Mouse (Mus musculus): ENCODE measurements around the gene Lgals7.

Gene Lgals7

GRCm38 (mm10) chr7:28863540-28863939 lies at the start of gene Lgals7:
Gene Lgals7 (plus strand): TSS chr7:28863853.
- in situ Hi-C loops (cut with MboI, MseI): no loop called here

GRCm38 (mm10) chr7:28814306-28815034 lies 49.2 kb upstream of the Lgals7 start:
- in situ Hi-C loops (cut with MboI, MseI): no loop called here

- in situ Hi-C loops (cut with MboI, MseI): no loop called here
Observed at GRCm38 (mm10) chr7:28815230-28815629, 48.4 kb upstream of the Lgals7 start.

- in situ Hi-C loops (cut with MboI, MseI): no loop called here
Observed at GRCm38 (mm10) chr7:28816201-28816600, 47.5 kb upstream of the Lgals7 start.

DNA sequence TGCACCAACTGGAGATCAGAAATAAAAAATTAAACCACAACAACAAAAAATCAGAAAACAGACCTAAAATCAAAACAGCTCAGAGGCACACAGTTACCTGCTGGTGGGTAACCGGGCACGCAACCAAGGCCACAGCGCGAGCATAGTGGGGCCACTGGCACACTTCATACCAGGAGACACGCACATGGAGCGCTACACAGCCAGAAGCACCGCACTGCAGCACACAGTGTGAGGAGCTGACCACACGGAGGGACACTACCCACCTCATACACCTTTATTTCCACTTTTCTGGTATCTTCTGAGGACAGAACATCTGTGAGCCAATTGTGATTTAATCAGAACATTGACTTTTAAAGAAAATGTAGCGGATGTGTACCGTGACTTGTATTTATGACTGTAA lies 46.7 kb upstream of the Lgals7 start:
- in situ Hi-C loops (cut with MboI, MseI): no loop called here

- in situ Hi-C loops (cut with MboI, MseI): no loop called here
Observed at GRCm38 (mm10) chr7:28817524-28817923, 46.1 kb upstream of the Lgals7 start.

DNA sequence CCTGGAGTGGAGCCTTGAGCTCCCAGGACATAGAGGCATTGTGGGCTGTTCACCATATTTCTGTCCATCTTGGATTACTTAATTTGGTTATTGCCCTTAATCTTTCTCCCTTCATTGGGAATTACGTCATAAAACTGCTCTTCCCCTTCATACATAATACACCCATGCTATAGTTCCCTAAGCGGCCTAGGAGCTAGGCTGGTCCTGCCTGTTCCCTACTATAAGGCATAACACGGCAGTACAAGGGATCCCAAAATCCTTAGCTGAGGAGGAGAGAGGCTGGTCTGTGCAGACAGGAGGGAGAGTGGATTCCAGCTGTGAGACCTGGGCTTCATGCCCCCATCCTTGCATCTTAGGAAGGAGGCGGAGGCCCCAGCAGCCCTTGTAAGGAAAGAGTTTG lies 45.7 kb upstream of the Lgals7 start:
- in situ Hi-C loops (cut with MboI, MseI): no loop called here

GRCm38 (mm10) chr7:28818436-28818835 lies 45.2 kb upstream of the Lgals7 start:
- in situ Hi-C loops (cut with MboI, MseI): no loop called here

DNA sequence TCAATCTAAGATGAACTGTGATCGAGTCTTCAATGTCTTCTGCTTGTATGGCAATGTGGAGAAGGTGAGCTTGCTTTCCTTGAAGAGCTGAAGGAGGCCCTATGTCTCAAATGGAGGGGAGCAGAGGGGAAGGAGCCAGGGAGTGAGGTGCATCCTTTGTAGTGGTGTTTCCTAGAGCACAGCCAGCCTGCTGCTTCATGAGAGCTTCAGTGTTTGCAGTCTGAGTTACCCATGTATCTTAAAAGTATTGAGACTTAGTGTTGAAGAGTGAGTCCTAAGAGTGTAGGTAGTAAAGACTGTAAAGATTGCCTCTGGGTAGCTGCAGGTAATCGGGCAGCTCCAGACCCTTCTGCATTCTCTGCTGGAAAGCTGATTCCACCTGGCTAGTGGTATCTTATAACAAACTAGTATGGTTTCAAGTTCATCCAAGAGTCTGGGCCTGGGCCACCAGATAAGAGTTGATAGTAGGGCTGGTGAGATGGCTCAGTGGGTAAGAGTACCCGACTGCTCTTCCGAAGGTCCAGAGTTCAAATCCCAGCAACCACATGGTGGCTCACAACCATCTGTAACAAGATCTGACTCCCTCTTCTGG lies 44.7 kb upstream of the Lgals7 start:
- in situ Hi-C loops (cut with MboI, MseI): no loop called here

DNA sequence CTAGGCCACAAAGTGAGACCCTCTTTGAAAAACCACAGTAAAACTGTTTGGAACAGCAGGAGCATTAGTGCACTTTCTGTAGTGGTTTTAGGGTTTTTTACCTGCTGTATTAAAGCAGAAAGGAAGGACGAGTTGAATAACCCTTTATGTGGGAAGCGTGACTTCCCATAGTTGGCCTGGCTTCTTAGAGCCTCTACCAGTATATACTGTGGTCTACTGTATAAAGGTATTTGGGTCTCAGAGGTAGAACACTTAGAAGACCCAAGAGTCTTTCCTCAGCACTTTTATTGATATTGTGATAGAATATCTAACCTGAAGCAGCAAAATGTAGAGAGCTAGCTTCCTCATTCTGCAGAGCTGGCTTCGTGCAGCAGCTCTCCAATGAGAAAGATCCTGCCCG lies 44.1 kb upstream of the Lgals7 start:
- in situ Hi-C loops (cut with MboI, MseI): no loop called here

DNA sequence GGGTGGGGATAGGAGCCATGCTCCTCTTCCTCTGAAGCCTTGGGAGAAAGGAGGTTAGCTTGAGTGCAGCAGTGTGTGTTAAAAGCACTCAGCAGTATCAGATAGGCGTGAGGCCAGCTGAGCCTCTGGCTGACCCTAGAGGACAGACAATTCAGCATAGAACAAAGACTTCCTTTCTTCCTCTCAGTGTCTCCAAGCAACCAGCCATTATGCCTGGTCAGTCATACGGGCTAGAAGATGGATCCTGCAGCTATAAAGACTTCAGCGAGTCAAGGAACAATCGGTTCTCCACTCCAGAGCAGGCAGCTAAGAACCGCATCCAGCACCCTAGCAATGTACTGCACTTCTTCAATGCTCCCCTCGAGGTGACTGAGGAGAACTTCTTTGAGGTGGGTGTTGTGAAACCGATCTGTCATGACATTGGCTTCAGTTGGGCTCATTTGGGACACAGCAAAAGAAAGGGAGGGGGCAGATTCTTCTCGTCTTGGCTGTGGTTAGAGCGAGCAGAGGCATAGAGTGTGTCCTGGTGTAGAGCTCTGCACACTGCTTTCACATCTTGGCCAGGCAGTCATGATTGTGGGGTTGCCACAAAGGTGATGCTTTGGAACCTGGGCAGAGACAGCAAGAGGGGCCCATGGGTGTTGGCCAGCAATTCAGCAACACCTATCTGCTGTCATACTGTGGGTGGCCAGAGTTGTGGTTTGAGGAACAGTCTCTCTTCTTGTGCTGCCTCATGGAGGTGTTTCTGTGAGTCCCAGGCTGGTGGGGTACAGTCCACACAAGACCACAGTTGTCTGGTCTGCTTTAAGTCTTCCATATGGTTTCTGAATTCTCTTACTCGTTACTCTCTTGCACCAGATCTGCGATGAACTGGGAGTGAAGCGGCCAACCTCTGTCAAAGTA lies 43.0 kb upstream of the Lgals7 start:
- in situ Hi-C loops (cut with MboI, MseI): loop anchor here (5.0 kb wide), 1 partner anchor 47 kb away; no protein-coding TSS in a partner anchor

- in situ Hi-C loops (cut with MboI, MseI): loop anchor here (5.0 kb wide), 1 partner anchor 46 kb away; no protein-coding TSS in a partner anchor
Observed at GRCm38 (mm10) chr7:28821261-28821831, 42.3 kb upstream of the Lgals7 start.

DNA sequence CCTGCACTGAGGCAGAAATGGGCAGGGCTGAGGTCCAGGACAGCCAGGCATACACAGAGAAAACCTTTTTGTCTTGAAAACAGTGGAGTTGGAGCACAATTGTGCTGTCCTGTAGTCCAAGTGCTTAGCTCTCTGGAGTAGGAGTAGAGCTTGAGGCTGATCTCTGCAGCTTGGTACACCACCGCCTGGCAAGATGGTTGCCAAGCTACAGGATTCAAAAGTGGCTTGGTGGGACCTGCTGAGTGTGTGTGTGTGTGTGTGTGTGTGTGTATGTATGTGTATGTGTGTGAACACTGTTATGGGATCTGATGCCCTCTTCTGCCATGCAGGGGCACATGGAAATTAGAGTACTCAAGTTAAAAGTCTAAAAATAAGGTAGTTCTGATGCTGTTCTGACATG lies 41.1 kb upstream of the Lgals7 start:
- in situ Hi-C loops (cut with MboI, MseI): loop anchor here (5.0 kb wide), 1 partner anchor 45 kb away; no protein-coding TSS in a partner anchor

DNA sequence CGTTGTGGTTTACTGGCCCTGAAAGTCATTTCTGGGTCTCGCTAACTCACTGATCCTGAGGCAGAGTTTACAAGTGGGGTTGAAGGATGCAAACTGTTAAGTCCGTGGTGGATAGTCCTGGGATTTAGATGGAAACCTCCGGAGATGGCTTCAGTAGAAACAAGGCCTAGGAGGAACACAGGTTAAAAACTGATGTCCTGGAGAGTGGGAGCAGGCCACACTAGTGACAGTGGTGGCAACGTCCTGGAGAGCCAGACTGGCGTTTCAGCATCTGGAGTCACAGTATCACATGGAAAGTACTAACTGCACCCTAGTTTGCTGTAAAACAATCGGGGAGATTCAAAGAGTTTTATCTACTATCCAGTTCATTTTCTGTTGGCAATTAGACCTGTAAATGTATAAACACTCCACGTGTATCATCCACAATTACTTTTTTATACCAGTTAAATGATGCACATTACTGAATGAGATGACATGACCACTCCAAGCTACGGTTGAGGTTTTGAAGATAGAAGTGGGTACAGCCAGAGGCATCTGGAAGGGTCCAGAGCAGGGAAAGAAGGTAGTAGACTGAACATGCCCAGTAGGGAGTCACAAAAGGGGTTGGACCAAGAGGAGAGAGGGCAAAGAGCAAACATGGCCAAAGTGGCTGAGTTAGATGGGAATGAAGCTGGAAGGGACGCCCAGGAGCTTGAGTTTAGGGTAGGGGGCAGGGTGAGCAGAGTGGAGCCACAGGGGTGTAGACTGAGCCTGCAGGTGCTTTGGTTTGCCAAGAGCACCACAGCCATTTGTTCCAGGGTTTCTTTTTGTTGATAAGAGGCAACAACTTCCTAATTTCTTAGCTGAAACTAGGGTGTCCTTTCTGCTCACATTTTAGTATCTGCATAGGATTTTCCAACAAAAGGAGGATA lies 40.4 kb upstream of the Lgals7 start:
- in situ Hi-C loops (cut with MboI, MseI): loop anchor here (5.0 kb wide), 1 partner anchor 44 kb away; no protein-coding TSS in a partner anchor

GRCm38 (mm10) chr7:28823932-28824331 lies 39.7 kb upstream of the Lgals7 start:
- in situ Hi-C loops (cut with MboI, MseI): loop anchor here (5.0 kb wide), 1 partner anchor 43 kb away; no protein-coding TSS in a partner anchor

DNA sequence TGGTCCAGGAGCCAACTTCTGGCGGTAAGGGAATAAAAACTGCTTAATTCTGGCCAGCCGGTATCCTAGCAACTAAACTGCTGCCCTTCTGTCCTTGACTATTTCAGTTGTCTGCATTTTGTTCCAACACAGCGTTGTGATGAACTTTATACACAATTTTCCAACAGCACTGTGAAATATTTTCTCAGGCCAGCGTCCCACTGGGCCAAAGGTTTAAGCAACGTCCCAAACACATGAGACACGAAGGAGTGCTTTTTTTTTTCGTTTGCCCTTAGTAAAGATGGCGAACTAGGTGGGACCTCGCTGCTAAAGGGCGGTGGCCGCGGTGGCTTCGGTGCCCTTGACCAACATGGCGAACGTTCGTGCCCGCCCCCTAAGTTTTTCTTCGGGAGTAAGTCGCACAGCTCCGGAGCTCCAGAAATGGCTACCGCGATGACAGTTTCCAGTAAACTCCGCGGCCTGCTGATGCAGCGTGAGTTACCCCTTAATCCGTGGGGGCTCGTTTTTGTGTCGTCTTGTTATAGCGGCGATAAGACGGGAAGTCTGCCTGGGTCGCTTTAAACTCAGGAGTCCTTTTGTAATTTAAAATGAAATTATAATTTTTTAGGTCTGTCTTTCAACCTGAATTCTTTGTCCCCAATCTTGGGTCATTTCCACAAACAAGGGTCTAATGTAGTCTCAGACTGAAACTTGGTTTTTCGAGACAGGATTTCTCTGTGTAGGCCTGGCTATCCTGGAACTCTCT lies 38.5 kb upstream of the Lgals7 start, which contains the start of gene Ech1:
Gene Ech1, plus strand, starts transcription at position 277 of the 745 bp plus-strand sequence.
- in situ Hi-C loops (cut with MboI, MseI): loop anchor here (5.0 kb wide), 1 partner anchor 42 kb away; no protein-coding TSS in a partner anchor

DNA sequence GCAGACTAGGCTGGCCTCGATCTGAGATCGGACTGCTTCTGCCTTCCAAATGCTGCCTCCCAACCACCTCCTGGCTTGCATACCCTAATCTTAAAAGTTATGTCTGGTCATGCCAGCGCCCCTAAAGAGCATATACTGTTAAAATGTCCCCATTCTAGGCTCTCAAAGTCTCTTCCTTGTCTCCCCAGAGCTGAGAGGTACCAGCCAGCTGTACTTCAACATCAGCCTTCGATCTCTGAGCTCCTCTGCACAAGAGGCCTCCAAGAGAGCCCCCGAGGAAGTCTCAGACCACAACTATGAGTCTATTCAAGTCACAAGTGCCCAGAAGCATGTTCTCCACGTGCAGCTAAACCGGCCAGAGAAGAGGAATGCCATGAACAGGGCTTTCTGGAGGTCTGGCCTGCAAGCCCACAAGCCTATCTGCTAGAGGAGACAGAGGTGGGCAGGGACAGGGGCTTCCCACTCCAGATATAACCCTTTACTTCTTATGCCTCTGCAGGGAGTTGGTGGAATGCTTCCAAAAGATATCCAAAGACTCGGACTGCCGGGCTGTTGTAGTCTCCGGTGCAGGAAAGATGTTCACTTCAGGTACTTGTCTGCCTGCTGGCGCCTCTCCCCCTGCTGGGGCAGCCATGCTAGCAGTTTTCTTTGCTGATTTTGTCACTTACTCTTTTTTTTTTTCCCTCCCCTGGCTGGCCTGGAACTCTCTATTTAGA lies 37.8 kb upstream of the Lgals7 start:
- in situ Hi-C loops (cut with MboI, MseI): no loop called here

GRCm38 (mm10) chr7:28826402-28826772 lies 37.3 kb upstream of the Lgals7 start:
- in situ Hi-C loops (cut with MboI, MseI): no loop called here

GRCm38 (mm10) chr7:28827338-28827737 lies 36.3 kb upstream of the Lgals7 start:
- in situ Hi-C loops (cut with MboI, MseI): no loop called here

Data from T-helper 2 cell (primary cell).